Mouse (Mus musculus) urinary bladder, postnatal 14 days (tissue): ENCODE measurements around the gene Pola2.

Experiments used
- DNase-seq: peaks from one replicate; pipeline ENCODE4 v3.0.0; 2021; ENCODE audit warnings: low spot score

The Pola2 gene

GRCm38 (mm10) chr19:5894002-5894678, 69.9 kb downstream of the Pola2 start, which contains the start of gene Tigd3:
Gene Tigd3 (minus strand): TSS chr19:5894149.
- peak; percentile 94 for DNase-seq

- no peak for DNase-seq
These were observed 70.6 kb downstream of the Pola2 start for GRCm38 (mm10) chr19:5893282-5894001.

- DNase-seq = no peak
These were observed 71.3 kb downstream of the Pola2 start for GRCm38 (mm10) chr19:5892735-5893134.

- DNase-seq = no peak
These were observed 71.7 kb downstream of the Pola2 start for GRCm38 (mm10) chr19:5892262-5892661.

- no peak for DNase-seq
These were observed 72.3 kb downstream of the Pola2 start for GRCm38 (mm10) chr19:5891521-5892258.
